Mouse (Mus musculus): ENCODE measurements around the gene Atg16l2. TPM values are rescaled to one million over a fixed set of nuclear protein-coding genes. Genes with fewer than 3 reads are reported as not detected.

Atg16l2 gene
- polyA plus RNA-seq, 1 experiment = 13.2 TPM

DNA sequence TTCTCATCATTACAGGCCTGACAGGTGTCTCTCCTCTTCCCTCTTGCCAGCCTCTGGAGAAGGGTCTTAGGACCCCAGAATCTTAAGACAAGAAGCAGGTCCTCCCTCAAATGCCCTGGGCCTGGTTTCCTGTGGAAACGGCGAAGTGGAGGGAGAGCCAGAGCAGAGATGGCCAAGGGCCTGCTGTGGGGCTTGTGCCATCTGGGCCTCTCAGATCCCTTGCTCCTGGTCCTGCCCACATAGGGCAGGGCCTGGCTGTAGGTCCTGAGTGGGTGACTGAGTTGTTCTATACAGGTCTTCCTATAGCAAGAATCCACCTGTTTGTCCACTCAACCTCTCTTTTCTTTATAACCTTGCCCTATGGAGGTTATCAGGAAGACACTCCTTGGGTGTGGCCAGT is 33.2 kb upstream of the Atg16l2 start:
- TF ChIP-seq CTCF (IDR thresholded peaks at IDR 0.05; ENCODE audit: low read depth, low read length) = no peak
- no peak for TF ChIP-seq POLR2A (IDR thresholded peaks at IDR 0.05; ENCODE audit: borderline replicate concordance, low read depth, low read length)
- H3K27ac ChIP-seq (ENCODE audit: insufficient read depth, low read depth, low read length) = no peak overlapping the region
- H3K4me3 ChIP-seq (ENCODE audit: insufficient read depth, low read length) = no peak overlapping the region
- H3K4me1 ChIP-seq (ENCODE audit: control insufficient read depth, insufficient read depth, low read length) = peaks cover 3% of the 10 kb centered on the region; the same call in 1 of the 2 replicates

DNA sequence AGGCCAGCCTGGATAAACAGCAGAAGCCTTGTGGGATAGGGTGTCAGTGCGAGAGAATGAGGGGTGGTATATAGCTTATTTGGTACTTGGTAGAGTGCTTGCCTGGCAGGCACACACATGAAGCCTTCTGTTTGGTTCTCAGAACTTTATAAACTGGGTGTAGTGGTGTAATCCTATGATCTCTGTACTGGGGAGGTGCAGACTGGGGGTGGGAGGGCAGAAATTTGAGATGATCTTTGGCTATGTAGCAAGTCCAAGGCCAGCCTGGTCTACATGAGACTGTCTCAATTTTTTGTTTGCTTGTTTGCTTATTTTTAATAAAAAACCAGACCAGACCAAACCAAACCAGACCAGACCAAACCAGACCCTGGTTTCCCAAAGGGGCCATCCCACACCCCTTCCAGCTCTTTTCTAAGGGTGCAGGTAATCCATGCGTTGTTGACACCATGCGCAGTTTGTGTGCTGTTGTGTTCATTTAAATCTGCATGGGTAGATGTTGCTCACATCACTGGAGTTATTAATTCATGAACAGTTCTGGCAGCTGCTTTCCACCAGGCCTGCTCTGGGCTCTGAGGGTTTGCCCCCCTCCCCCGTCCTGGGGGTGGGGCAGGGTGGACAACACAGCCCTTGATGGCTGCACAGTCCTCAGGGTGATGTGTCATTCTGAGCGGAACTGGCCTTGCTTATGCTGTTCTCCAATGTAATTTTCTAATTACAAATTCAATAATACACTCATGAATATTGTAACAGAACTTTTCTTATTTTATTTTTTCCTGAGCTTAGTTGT is 30.2 kb upstream of the Atg16l2 start:
- TF ChIP-seq CTCF (IDR thresholded peaks at IDR 0.05; ENCODE audit: low read depth, low read length) (no peak), POLR2A (IDR thresholded peaks at IDR 0.05; ENCODE audit: borderline replicate concordance, low read depth, low read length) (no peak)
- no peak overlapping the region for H3K4me3 ChIP-seq (ENCODE audit: insufficient read depth, low read length)
- peaks cover 4% of the 10 kb centered on the region; the same call in 1 of the 2 replicates for H3K4me1 ChIP-seq (ENCODE audit: control insufficient read depth, insufficient read depth, low read length)
- H3K27ac ChIP-seq (ENCODE audit: insufficient read depth, low read depth, low read length) = no peak overlapping the region

DNA sequence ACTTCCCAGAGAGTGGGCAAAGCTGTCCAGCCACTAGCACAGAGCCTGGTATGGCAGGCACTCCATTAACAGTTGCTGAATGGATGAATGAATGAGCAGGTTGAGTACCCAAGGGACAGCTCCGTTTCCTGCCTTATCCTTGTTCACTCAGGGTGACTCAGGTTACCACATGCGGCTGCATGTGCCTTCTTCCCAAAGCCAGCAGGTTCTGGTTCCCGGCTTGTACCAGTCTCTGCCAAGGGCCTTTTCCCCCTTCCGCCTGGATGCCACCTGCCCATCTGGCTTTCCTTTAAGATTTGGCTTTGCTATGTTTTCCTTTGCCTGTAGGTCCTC is 28.8 kb upstream of the Atg16l2 start:
- TF ChIP-seq POLR2A (IDR thresholded peaks at IDR 0.05; ENCODE audit: borderline replicate concordance, low read depth, low read length) = no peak
- no peak for TF ChIP-seq CTCF (IDR thresholded peaks at IDR 0.05; ENCODE audit: low read depth, low read length)
- peaks cover 9% of the 10 kb centered on the region for H3K4me1 ChIP-seq (ENCODE audit: control insufficient read depth, insufficient read depth, low read length)
- H3K4me3 ChIP-seq (ENCODE audit: insufficient read depth, low read length) = no peak overlapping the region
- no peak overlapping the region for H3K27ac ChIP-seq (ENCODE audit: insufficient read depth, low read depth, low read length)

DNA sequence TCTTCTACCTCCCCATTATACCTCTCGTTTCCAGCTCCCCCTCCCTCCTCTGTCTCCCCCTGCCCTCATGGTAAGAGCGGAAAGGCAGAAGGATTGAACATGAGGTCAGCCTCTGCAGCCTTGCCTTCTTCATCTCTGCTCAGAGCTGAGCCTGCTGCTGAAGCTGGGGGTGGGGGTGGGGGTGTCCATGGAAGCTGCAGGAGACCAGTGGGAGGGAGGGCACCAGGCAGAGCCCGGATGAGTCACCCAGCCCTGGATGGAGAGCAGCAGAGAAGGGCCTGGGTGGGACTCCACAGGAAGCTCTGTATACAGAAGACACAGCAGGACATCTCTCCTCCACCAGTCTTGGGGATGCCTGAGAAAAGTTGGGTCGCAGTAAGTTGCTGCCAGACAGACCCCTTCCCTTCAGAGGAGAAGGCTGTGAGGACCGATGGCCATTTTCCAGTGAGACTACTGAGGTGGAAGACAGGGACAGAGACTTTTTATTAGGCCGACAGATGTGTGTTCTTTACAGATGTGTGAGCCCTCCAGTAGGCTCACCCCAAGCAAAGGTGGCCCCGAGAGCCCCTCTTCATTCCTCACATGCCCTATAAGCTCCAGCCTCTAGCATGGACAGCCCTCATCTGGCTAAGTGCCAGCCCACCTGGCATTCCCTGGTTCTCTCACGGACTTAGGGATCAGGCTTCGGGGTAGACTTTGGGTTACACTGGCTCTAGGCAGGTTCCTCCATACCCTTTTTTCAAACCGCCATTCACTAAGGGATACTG is 28.2 kb upstream of the Atg16l2 start:
- Histone ChIP-seq H3K27ac (ENCODE audit: insufficient read depth, low read depth, low read length) (no peak overlapping the region), H3K4me1 (ENCODE audit: control insufficient read depth, insufficient read depth, low read length) (peaks cover 9% of the 10 kb centered on the region), H3K4me3 (ENCODE audit: insufficient read depth, low read length) (no peak overlapping the region)
- TF ChIP-seq POLR2A (IDR thresholded peaks at IDR 0.05; ENCODE audit: borderline replicate concordance, low read depth, low read length) (no peak), CTCF (IDR thresholded peaks at IDR 0.05; ENCODE audit: low read depth, low read length) (no peak)

DNA sequence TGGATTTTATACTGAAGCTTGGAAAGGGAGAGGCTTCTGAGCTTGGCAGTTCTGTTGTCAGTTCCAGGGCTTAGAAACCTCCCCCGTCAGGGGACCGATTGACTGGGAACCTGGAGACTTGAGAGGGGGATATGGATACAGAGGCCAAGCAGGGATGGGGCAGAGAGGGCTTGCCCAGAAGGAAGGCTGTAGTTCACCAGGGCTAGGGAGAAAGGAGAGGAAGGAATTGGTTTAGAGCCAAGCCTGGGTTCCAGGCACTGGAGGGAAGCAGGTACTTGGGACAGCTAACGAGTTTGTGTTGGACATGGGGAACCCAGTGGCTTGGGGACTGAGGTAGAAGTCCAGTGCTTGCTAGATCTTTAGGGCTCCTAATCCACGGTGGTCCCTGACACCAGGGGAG is 27.6 kb upstream of the Atg16l2 start:
- Histone ChIP-seq H3K4me3 (ENCODE audit: insufficient read depth, low read length) (no peak overlapping the region), H3K4me1 (ENCODE audit: control insufficient read depth, insufficient read depth, low read length) (peaks cover 9% of the 10 kb centered on the region), H3K27ac (ENCODE audit: insufficient read depth, low read depth, low read length) (no peak overlapping the region)
- TF ChIP-seq CTCF (IDR thresholded peaks at IDR 0.05; ENCODE audit: low read depth, low read length) = no peak
- TF ChIP-seq POLR2A (IDR thresholded peaks at IDR 0.05; ENCODE audit: borderline replicate concordance, low read depth, low read length) = no peak

DNA sequence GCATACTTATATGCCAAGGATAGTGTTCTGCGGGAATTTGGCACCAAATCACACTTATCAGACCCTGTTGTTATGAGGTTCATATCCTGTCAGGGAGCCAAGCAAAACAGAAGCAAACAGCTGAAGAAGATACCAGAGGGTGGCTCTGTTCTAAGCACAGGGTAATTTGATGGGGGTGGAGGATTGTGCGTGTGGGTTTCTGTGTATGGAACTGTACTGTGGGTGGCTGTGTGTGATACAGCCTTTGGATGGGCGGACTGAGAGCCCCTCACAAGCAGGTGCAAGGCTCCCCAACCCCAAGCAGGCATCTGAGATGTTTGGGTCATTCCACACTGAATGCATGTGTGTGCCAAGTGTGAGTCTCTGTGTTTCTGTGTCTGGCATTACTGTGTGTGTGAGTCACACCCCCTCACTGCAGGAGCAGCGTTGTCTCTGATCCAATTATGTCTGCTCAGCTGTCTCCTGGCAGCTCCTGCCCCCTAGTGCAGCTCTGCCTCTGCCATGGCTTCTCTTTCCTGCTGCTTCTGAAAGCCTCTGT is 26.6 kb upstream of the Atg16l2 start:
- no peak overlapping the region for H3K27ac ChIP-seq (ENCODE audit: insufficient read depth, low read depth, low read length)
- TF ChIP-seq POLR2A (IDR thresholded peaks at IDR 0.05; ENCODE audit: borderline replicate concordance, low read depth, low read length) = no peak
- no peak for TF ChIP-seq CTCF (IDR thresholded peaks at IDR 0.05; ENCODE audit: low read depth, low read length)
- H3K4me3 ChIP-seq (ENCODE audit: insufficient read depth, low read length) = no peak overlapping the region
- H3K4me1 ChIP-seq (ENCODE audit: control insufficient read depth, insufficient read depth, low read length) = peaks cover 9% of the 10 kb centered on the region

DNA sequence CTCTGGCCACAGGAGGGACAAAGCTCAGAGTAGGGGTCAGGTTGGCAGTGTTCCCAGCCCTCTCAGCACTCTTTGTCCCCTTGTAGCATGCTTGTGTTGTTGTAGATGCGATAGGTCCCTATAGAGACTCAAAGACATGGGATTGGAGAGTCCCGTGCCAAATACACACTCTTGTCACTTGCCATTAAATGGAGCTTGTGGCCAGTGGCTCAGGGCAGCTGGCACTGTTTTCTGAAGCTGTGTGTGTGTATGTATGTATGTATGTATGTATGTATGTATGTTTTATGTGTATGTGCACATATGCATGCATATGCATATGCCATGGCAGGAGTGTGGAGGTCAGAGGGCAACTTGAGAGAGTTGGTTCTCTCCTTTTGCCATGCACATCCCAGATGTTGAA is 25.7 kb upstream of the Atg16l2 start:
- no peak overlapping the region for H3K4me3 ChIP-seq (ENCODE audit: insufficient read depth, low read length)
- H3K27ac ChIP-seq (ENCODE audit: insufficient read depth, low read depth, low read length) = no peak overlapping the region
- TF ChIP-seq CTCF (IDR thresholded peaks at IDR 0.05; ENCODE audit: low read depth, low read length) (no peak), POLR2A (IDR thresholded peaks at IDR 0.05; ENCODE audit: borderline replicate concordance, low read depth, low read length) (no peak)
- H3K4me1 ChIP-seq (ENCODE audit: control insufficient read depth, insufficient read depth, low read length) = peaks cover 9% of the 10 kb centered on the region

DNA sequence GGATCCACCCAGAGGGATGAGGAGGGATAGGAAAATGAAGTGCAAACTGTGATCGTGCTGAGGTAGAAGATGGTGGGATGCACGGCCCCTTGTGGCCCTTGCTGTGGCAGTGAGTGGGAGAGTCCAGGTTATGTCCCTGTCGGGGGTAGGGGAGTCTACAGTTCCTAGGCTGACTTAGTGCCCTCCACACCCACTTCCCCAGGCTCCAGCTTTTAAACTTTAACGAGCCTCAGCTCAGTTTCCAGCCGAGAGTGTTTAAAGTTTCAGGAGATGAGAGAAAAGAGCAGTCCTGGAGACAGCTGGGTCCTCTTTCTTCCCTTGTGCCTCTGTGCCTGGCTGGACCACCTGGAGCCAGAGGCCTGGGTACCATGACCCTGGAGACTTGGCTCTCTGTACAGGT is 25.2 kb upstream of the Atg16l2 start:
- Histone ChIP-seq H3K4me1 (ENCODE audit: control insufficient read depth, insufficient read depth, low read length) (peaks cover 9% of the 10 kb centered on the region), H3K4me3 (ENCODE audit: insufficient read depth, low read length) (no peak overlapping the region)

DNA sequence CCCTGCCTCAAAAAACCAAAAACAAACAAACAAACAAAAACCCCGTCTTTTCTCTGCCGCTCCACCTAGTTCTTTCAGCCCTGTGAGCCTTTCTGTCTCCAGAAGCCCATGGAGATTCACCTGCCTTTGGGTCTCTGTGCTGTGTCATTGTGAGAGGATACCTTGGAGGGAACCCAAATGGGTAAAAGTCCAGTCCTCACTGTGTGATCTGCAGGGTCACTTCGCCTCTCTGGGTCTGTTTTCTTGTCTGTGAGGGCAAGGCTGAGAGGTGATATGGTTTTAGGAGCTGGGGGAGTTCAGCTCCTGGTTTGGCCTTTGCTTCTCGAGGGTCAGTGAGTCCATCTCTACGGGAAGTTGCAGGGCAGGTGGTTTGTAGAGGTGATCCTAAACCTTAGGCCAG is 24.0 kb upstream of the Atg16l2 start:
- no peak overlapping the region for H3K27ac ChIP-seq (ENCODE audit: insufficient read depth, low read depth, low read length)
- TF ChIP-seq CTCF (IDR thresholded peaks at IDR 0.05; ENCODE audit: low read depth, low read length) = no peak
- no peak for TF ChIP-seq POLR2A (IDR thresholded peaks at IDR 0.05; ENCODE audit: borderline replicate concordance, low read depth, low read length)
- H3K4me3 ChIP-seq (ENCODE audit: insufficient read depth, low read length) = no peak overlapping the region
- H3K4me1 ChIP-seq (ENCODE audit: control insufficient read depth, insufficient read depth, low read length) = peaks cover 10% of the 10 kb centered on the region

More for the DNA sequence above, 25.2 kb upstream of the Atg16l2 start:
- H3K27ac ChIP-seq (ENCODE audit: insufficient read depth, low read depth, low read length) = no peak overlapping the region
- TF ChIP-seq POLR2A (IDR thresholded peaks at IDR 0.05; ENCODE audit: borderline replicate concordance, low read depth, low read length) (no peak), CTCF (IDR thresholded peaks at IDR 0.05; ENCODE audit: low read depth, low read length) (no peak)

All from bone marrow macrophage, adult 2 months (primary cell).